Mouse (Mus musculus) C2C12 (cell line): Measurements from ENCODE around the gene Bbof1.

Source experiments
- CTCF ChIP-seq: IDR thresholded peaks from one replicate; pipeline ENCODE4 v1.5.1; 2011; ENCODE audit not compliant: control insufficient read depth, insufficient read depth, insufficient read length
- MAX ChIP-seq: IDR thresholded peaks from one replicate; pipeline ENCODE4 v1.6.1; 2011; ENCODE audit warnings: mild to moderate bottlenecking, control low read depth
- MYOG ChIP-seq: IDR thresholded peaks from one replicate; pipeline ENCODE4 v1.6.1; 2011; ENCODE audit not compliant: control insufficient read depth, insufficient read length; ENCODE audit errors: extremely low read depth

DNA sequence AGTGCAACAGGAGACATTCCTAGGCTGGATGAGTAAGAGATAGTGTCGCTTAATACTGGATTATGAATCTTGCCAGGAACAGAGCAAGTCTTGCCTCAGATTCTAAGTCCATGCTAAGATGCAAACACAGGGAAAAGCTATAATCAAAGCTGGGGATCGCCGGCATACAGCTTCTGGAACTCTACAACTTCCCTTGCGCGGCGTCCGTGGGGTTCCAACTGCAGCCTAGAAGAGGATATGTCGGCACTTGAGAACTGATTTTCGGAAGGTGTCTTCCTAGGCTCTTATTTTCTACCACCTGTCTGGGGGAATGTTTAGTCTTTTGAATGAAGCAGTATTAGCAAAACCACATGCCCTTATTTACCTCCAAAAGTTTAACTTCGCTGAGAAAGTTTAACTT lies 41.0 kb downstream of the Bbof1 start:
- TF ChIP-seq CTCF (no peak), MAX (no peak), MYOG (no peak)
